Mouse (Mus musculus) adipose tissue, adult 10 weeks (tissue): ENCODE results near the gene Olfr1126. TPM values are rescaled to one million over a fixed set of nuclear protein-coding genes. Genes with fewer than 3 reads are reported as not detected.

ENCODE experiments used
- polyA plus RNA-seq: library from polyadenylated mRNA; stranded (reverse); fragments of 350-450 nt; fragmentation: Illumina TruSeq; extraction: RNeasy Lipid Tissue Mini Kit (QIAGEN cat#74804); gene quantifications from one replicate; pipeline ENCODE4 v1.2.3, GENCODE M21; 2014; ENCODE audit warnings: low read depth, low replicate concordance

Gene Olfr1126
- polyA plus RNA-seq = not detected

GRCm38 (mm10) chr2:87453662-87454061, at the start of gene Olfr1126:
TSS of gene Olfr1126 (plus strand) at chr2:87453962.

DNA sequence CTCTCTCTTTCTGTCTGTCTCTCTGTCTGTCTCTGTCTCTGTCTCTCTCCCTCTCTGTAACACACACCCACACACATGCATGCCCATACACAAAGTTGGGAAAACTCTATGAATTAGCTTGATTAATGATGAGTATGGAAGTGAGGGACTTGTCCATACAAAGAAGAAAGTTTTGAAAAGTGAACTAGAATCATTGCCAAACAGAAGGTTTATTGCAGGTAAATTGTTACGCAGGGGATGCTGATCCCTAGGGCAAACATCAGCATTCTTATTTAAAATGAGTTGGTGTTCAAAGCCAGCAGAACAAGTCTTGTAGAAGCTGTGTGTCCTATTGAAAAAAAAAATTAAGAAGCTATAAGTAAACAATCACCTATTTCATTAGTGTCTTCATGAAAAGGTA, 37.4 kb upstream of the Olfr1126 start, which contains the start of gene Olfr1123:
Gene Olfr1123 (plus strand): TSS at position 301 of the 400 bp plus-strand sequence.

DNA sequence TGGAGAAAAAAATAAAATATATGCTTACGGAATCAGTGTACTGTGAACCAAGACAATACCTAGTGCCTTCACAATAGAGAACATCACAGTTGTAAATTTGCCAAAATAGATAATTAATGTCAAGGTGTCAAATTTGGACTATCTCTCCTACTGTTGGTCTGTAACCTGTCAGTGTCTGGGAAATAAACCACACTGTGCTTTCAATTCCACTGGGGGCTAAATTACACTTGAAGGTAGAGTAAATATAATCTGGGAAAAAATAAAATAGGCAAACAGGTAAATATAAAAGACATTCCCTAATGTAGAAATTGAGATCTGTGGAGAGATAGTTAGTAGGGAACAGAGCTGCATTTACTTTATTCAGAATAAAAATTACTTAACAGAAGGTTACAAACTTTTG, 23.8 kb upstream of the Olfr1126 start, which contains the start of gene Olfr1124:
Gene Olfr1124 (plus strand): TSS at position 301 of the 400 bp plus-strand sequence.

GRCm38 (mm10) chr2:87496993-87497392, 43.2 kb downstream of the Olfr1126 start, which contains the start of gene Pramel7:
TSS of gene Pramel7 (minus strand) at chr2:87497093.

DNA sequence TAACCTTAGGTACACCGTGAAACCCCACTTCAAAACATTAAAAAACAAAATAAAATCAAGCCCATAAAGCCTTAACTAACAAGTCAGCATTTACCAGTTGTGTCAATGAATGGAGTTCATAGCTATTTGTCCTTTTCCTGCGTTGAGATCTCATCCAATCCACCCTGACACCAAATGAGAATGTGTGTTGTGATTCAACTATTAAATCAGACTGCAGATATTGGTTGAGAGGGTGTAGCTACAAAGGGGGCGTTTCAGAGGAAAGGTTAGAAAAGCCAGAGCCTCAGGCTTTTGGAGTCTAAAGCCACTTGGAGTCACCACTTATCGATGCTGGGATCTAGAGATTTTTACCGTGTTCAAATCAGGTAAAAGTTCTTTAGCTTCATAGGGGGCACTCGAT, 52.5 kb downstream of the Olfr1126 start, which contains the start of gene Pramel6:
Gene Pramel6 (plus strand): TSS at position 301 of the 400 bp plus-strand sequence.

Other genes starting within 250 kb of the Olfr1126 start
- not detected for gene Olfr1113, start 245.0 kb upstream of the Olfr1126 start, polyA plus RNA-seq
- not detected for gene Olfr1115, start 205.9 kb upstream of the Olfr1126 start, polyA plus RNA-seq
- not detected for gene Olfr1116, start 186.4 kb upstream of the Olfr1126 start, polyA plus RNA-seq
- gene Olfr1118, start 146.4 kb upstream of the Olfr1126 start, polyA plus RNA-seq = not detected
- not detected for gene Olfr1120, start 99.1 kb upstream of the Olfr1126 start, polyA plus RNA-seq
- not detected for gene Olfr1121, start 84.1 kb upstream of the Olfr1126 start, polyA plus RNA-seq
- not detected for gene Olfr1122, start 68.1 kb upstream of the Olfr1126 start, polyA plus RNA-seq
- not detected for gene Olfr1123, start 37.3 kb upstream of the Olfr1126 start, polyA plus RNA-seq
- gene Olfr1124, start 23.7 kb upstream of the Olfr1126 start, polyA plus RNA-seq = not detected
- gene Pramel7, start 43.1 kb downstream of the Olfr1126 start, polyA plus RNA-seq = not detected
- not detected for gene Pramel6, start 52.6 kb downstream of the Olfr1126 start, polyA plus RNA-seq
- gene Olfr153, start 77.8 kb downstream of the Olfr1126 start, polyA plus RNA-seq = not detected
- gene Olfr1128, start 91.6 kb downstream of the Olfr1126 start, polyA plus RNA-seq = not detected
- not detected for gene Olfr1129, start 119.9 kb downstream of the Olfr1126 start, polyA plus RNA-seq
- gene Olfr1130, start 152.2 kb downstream of the Olfr1126 start, polyA plus RNA-seq = not detected
- not detected for gene Olfr1131, start 173.1 kb downstream of the Olfr1126 start, polyA plus RNA-seq
- not detected for gene Olfr1132, start 183.6 kb downstream of the Olfr1126 start, polyA plus RNA-seq
- not detected for gene Olfr1133, start 193.4 kb downstream of the Olfr1126 start, polyA plus RNA-seq
- not detected for gene Olfr1134, start 204.5 kb downstream of the Olfr1126 start, polyA plus RNA-seq
- gene Olfr1135, start 219.7 kb downstream of the Olfr1126 start, polyA plus RNA-seq = not detected
- not detected for gene Olfr1136, start 240.0 kb downstream of the Olfr1126 start, polyA plus RNA-seq